Mouse (Mus musculus) urinary bladder, postnatal 14 days (tissue): ENCODE measurements at regions not wholly inside any gene's neighbourhood (a gene's known extent, or its start where the extent isn't known, plus 50 kb on each side); places are given as distances from the start of the nearest gene placed in this dataset.
"Not testable (repeated sequence)": the region's sequence is repeated elsewhere in the genome, so short reads cannot be mapped to it uniquely, and the experiment has no call there.

Experiments
- DNase-seq: peaks from one replicate; pipeline ENCODE4 v3.0.0; 2021; ENCODE audit warnings: low spot score

GRCm38 (mm10) chr7:60293556-60293955 lies 153.5 kb upstream of the Snrpn start:
- DNase-seq: no peak

GRCm38 (mm10) chr7:60244187-60244866 lies 104.3 kb upstream of the Snrpn start:
- DNase-seq: peak; percentile 13

GRCm38 (mm10) chr7:60243746-60244145 lies 103.7 kb upstream of the Snrpn start:
- DNase-seq: peak; percentile 38

- not testable (repeated sequence) for DNase-seq
These were observed 98.7 kb upstream of the Snrpn start for GRCm38 (mm10) chr7:60238595-60239195.

- not testable (repeated sequence) for DNase-seq
These were observed 76.6 kb upstream of the Snrpn start for GRCm38 (mm10) chr7:60216358-60217273.
